Comparison of ENCODE assay signal across 19 mouse cellular contexts in the genomic region with DNA sequence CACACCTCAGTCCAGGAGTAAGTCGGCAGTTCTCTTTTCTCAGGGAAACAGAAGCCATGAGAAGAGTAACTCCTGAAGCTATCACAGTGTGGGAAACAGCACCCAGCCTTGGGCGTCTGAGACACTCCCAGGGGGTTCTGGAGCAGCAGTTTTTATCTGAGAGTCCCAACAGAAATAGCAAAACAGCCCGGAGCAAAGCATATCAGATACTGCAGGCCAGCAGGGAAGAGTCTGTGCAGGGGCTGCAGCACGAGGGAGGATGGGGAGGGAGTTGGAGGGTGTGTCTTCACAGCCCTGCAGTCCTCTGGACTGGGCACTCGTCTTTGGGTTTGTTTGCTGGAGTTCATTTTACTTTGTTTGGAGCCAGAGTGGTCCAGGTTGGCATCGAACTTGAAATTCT. TPM values are rescaled to one million over a fixed set of nuclear protein-coding genes. Genes with fewer than 3 reads are reported as not detected.
DNase-seq lines count a peak whose midpoint lies in the region; ATAC-seq and TF ChIP-seq lines count a peak whose summit lies in the region.
"Had no signal": no experiment of that assay in that cellular context is flagged by ENCODE, and none has a peak within 500 bp of the region (broad histone marks: within the 10 kb centered on the region; RNA-seq: fewer than 3 reads in every experiment).

No protein-coding gene starts in this region.

- H3K36me3 ChIP-seq in heart, embryonic 11.5 days (ENCODE audit: control insufficient read depth, insufficient read depth, low read length), result 0 out of 2 replicates have a peak, but pooled peaks cover 2% of the 10 kb centered on the region
- 0 out of 2 replicates have a peak, but pooled peaks cover 4% of the 10 kb centered on the region for H3K36me3 ChIP-seq in liver, postnatal 0 days (replicated peaks; ENCODE audit: insufficient read depth, low read length)
- H3K36me3 ChIP-seq: midbrain, embryonic 15.5 days had no signal

- intact Hi-C loops in heart, postnatal 25 days (cut with DNase I), result loop anchor here (5.0 kb wide), 1 partner anchor 37 kb away; a partner anchor contains a TSS
- intact Hi-C loops in left cerebral cortex, postnatal 25 days (cut with DNase I), result no loop called here

- peak overlapping the region; percentile 36; the same call in 1 of the 2 replicates for H3K9ac ChIP-seq in heart, embryonic 11.5 days (ENCODE audit: low read depth, low read length)
- no peak overlapping the region for H3K9ac ChIP-seq in liver, postnatal 0 days (replicated peaks)
- H3K9ac ChIP-seq: hindbrain, embryonic 14.5 days; midbrain, embryonic 15.5 days had no signal

- H3K27me3 ChIP-seq in heart, embryonic 11.5 days (ENCODE audit: control insufficient read depth, insufficient read depth, low read length), result no peaks in the 10 kb centered on the region
- no peaks in the 10 kb centered on the region for H3K27me3 ChIP-seq in liver, postnatal 0 days (ENCODE audit: insufficient read depth, low read length)
- H3K27me3 ChIP-seq: midbrain, embryonic 15.5 days had no signal

- peaks cover 86% of the 10 kb centered on the region for H3K4me1 ChIP-seq in heart, embryonic 11.5 days (ENCODE audit: control insufficient read depth, insufficient read depth, low read length)
- H3K4me1 ChIP-seq in liver, postnatal 0 days (ENCODE audit: insufficient read depth), result peaks cover 28% of the 10 kb centered on the region

- TF ChIP-seq EP300 in liver, postnatal 0 days (IDR thresholded peaks at IDR 0.05; ENCODE audit: low read depth), result peak; percentile 76

- no peak overlapping the region for H3K4me3 ChIP-seq in heart, embryonic 11.5 days (ENCODE audit: low read depth, low read length)
- no peak overlapping the region for H3K4me3 ChIP-seq in layer of hippocampus, adult 2 months
- no peak overlapping the region for H3K4me3 ChIP-seq in liver, postnatal 0 days (ENCODE audit: low read depth, low read length)
- H3K4me3 ChIP-seq: midbrain, embryonic 15.5 days had no signal

- DNase-seq in heart, postnatal 25 days (ENCODE audit: low spot score), result no peak
- no peak for DNase-seq in layer of hippocampus, adult 2 months (ENCODE audit: low spot score in 2 of 2)
- no peak for DNase-seq in layer of hippocampus, adult 11-12 months (ENCODE audit: low spot score)
- DNase-seq in liver, postnatal 0 days, result no peak
- no peak for DNase-seq in left cerebral cortex, postnatal 25 days (ENCODE audit: low spot score in 2 of 2)
- no peak for DNase-seq in gastrocnemius, adult 8-10 months (ENCODE audit: low spot score in 2 of 2)
- DNase-seq: adrenal gland, adult 8-10 months; gastrocnemius, postnatal 14 days; kidney, postnatal 10 days; layer of hippocampus, adult 9-11 months; lung, adult 2 months; thymus, adult 18-20 months had no signal

- ATAC-seq in heart, embryonic 11.5 days (replicated peaks; ENCODE audit: insufficient number of reproducible peaks, low FRiP score, low TSS enrichment), result no peak
- peak; percentile 52; the same call in 1 of the 2 replicates for ATAC-seq in common myeloid progenitor, adult 5-6 weeks (replicated peaks; ENCODE audit: low read depth, poor library complexity, severe bottlenecking)
- ATAC-seq in liver, postnatal 0 days, result peak; percentile 49
- ATAC-seq: forebrain, embryonic 14.5 days; intestine, embryonic 16.5 days; midbrain, embryonic 15.5 days had no signal

- H3K27ac ChIP-seq in heart, embryonic 11.5 days (ENCODE audit: low read depth, low read length), result peak overlapping the region; percentile 54
- H3K27ac ChIP-seq in layer of hippocampus, adult 2 months, result peak overlapping the region; percentile 61
- H3K27ac ChIP-seq in liver, postnatal 0 days (ENCODE audit: low read depth), result no peak overlapping the region
- H3K27ac ChIP-seq: hindbrain, embryonic 14.5 days; macrophage; midbrain, embryonic 15.5 days had no signal

- WGBS in heart, embryonic 11.5 days (ENCODE audit: insufficient replicate concordance), result 20% methylated on average over 6 of the region's 6 CpGs
- WGBS in liver, postnatal 0 days (ENCODE audit: insufficient replicate concordance), result 49% methylated on average over 6 of the region's 6 CpGs

- H3K9me3 ChIP-seq in heart, embryonic 11.5 days (replicated peaks; ENCODE audit: control insufficient read depth, low read length), result no peaks in the 10 kb centered on the region
- H3K9me3 ChIP-seq in liver, postnatal 0 days (ENCODE audit: low read length), result no peaks in the 10 kb centered on the region
- H3K9me3 ChIP-seq: midbrain, embryonic 15.5 days had no signal

- H3K4me2 ChIP-seq in heart, embryonic 11.5 days, result 0 out of 2 replicates have a peak overlapping the region, but pooled peaks have one; percentile 10
- no peak overlapping the region for H3K4me2 ChIP-seq in liver, postnatal 0 days (ENCODE audit: low read depth, low read length)
- H3K4me2 ChIP-seq: hindbrain, embryonic 14.5 days; midbrain, embryonic 15.5 days had no signal

- no peak for TF ChIP-seq CTCF in layer of hippocampus, adult 2 months (conservative IDR thresholded peaks at IDR 0.05)
- TF ChIP-seq CTCF in liver, postnatal 0 days (IDR thresholded peaks at IDR 0.05; ENCODE audit: low read depth), result no peak

RNA-seq across cellular contexts. Expression of a gene that starts 39.7 kb away (rescaled TPM):
- polyA plus RNA-seq in heart, embryonic 11.5 days (2014; fragmentation: Nextera tagmentation; extraction: Ambion mirVana), result 7.0 and 7.8 TPM in 2 replicates
- 10 to 100 TPM; 42.5 to 50.9 TPM for total RNA-seq in heart, postnatal 25 days (2021)
- total RNA-seq in layer of hippocampus, adult 2 months (2021), result 100 to 1,000 TPM; 379 to 394 TPM
- total RNA-seq in common myeloid progenitor, adult 5-6 weeks (2017), result 12.6 and 17.5 TPM in 2 replicates
- 2.1 and 2.4 TPM in 2 replicates for polyA plus RNA-seq in liver, postnatal 0 days (2015; fragmentation: Nextera tagmentation; extraction: Ambion mirVana)
- 100 to 1,000 TPM; 275 to 292 TPM for total RNA-seq in left cerebral cortex, postnatal 25 days (2021)
- total RNA-seq in gastrocnemius, adult 8-10 months (2022), result 10 to 100 TPM; 19.3 to 22.4 (median 20.8) TPM

Comparison
In these comparisons a context has a peak if more than half of its experiments do, and no peak if none do; other contexts are left out.
1. RNA of a gene that starts 39.7 kb away (total RNA-seq): 379 to 394 TPM in layer of hippocampus, adult 2 months and 275 to 292 TPM in left cerebral cortex, postnatal 25 days; 42.5 to 50.9 TPM in heart, postnatal 25 days, 19.3 to 22.4 TPM in gastrocnemius, adult 8-10 months and 12.6 to 17.5 TPM in common myeloid progenitor, adult 5-6 weeks; every median in the first group is over 4 times any median in the second.